ENCODE assay signal across 8 mouse cellular contexts in the genomic region with DNA sequence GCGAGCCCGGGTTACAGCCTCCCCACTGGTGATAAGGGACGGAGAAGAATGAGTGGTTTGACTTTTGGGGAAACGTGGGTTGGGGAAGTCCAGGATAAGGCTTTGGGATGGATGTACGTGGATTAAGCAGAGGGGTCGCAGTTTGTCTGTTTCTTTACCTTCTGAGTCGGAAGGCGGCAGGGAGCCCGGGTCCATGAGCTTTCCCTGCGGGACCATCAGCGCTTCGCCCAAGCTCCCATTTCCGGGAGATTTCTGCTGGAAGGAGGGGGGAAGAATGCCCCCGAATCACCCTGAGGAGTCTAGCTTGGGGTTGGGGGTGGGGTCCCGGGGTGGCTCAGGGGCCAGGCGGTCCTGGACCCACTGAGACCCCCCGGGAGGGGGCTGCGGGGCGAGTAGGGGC. TPM values are rescaled to one million over a fixed set of nuclear protein-coding genes. Genes with fewer than 3 reads are reported as not detected.
DNase-seq lines count a peak whose midpoint lies in the region; ATAC-seq and TF ChIP-seq lines count a peak whose summit lies in the region.

No protein-coding gene starts in this region.

- H3ac ChIP-seq in C2C12 (ENCODE audit: control insufficient read depth, insufficient read length, low read depth): peak overlapping the region; percentile 78

- H3K27me3 ChIP-seq in cerebellum, adult 2 months (ENCODE audit: control insufficient read depth, insufficient read depth, low read length): no peaks in the 10 kb centered on the region; the same call in 1 of the 2 replicates
- no peaks in the 10 kb centered on the region for H3K27me3 ChIP-seq in C2C12 (ENCODE audit: control insufficient read depth, insufficient read depth, insufficient read length)
- peaks cover 73% of the 10 kb centered on the region for H3K27me3 ChIP-seq in forebrain, embryonic 15.5 days
- H3K27me3 ChIP-seq in liver, embryonic 16.5 days (ENCODE audit: control insufficient read depth, insufficient read depth, low read depth, low read length): peaks cover 60% of the 10 kb centered on the region

- TF ChIP-seq CTCF in cerebellum, adult 2 months (IDR thresholded peaks at IDR 0.05; ENCODE audit: borderline replicate concordance, insufficient read depth, low read depth, low read length): no peak
- TF ChIP-seq CTCF in C2C12 (IDR thresholded peaks at IDR 0.05; ENCODE audit: control insufficient read depth, insufficient read depth, insufficient read length): no peak

- peak overlapping the region; percentile 44 for H3K9ac ChIP-seq in forebrain, embryonic 15.5 days (replicated peaks)
- H3K9ac ChIP-seq in liver, embryonic 16.5 days (ENCODE audit: low read depth, low read length): no peak overlapping the region

- peaks cover 51% of the 10 kb centered on the region for H3K79me2 ChIP-seq in C2C12 (ENCODE audit: control insufficient read depth, insufficient read depth)

- H3K4me2 ChIP-seq in forebrain, embryonic 15.5 days (replicated peaks): peak overlapping the region; percentile 96
- peak overlapping the region; percentile 72 for H3K4me2 ChIP-seq in liver, embryonic 16.5 days (ENCODE audit: low read depth, low read length)

- H3K4me1 ChIP-seq in cerebellum, adult 2 months (ENCODE audit: control insufficient read depth, insufficient read depth, low read length): peaks cover 3% of the 10 kb centered on the region; the same call in 1 of the 2 replicates
- H3K4me1 ChIP-seq in forebrain, embryonic 15.5 days: peaks cover 26% of the 10 kb centered on the region
- H3K4me1 ChIP-seq in liver, embryonic 16.5 days (ENCODE audit: control insufficient read depth, low read depth, low read length): peaks cover 5% of the 10 kb centered on the region

- no peak overlapping the region for H3K27ac ChIP-seq in cerebellum, adult 2 months (ENCODE audit: insufficient read depth, low read length)
- no peak overlapping the region for H3K27ac ChIP-seq in forebrain, embryonic 15.5 days (replicated peaks)
- no peak overlapping the region for H3K27ac ChIP-seq in liver, embryonic 16.5 days (ENCODE audit: low read length)

- peaks cover 36% of the 10 kb centered on the region for H3K79me3 ChIP-seq in C2C12 (ENCODE audit: low read depth)

- WGBS in cerebellum, adult 2 months: 3% methylated on average over 19 of the region's 19 CpGs
- whole genome bisulfite sequencing in forebrain, embryonic 15.5 days: under 1% methylated on average over 19 of the region's 19 CpGs
- 3% methylated on average over 16 of the region's 19 CpGs for whole genome bisulfite sequencing in liver, embryonic 16.5 days (ENCODE audit: insufficient replicate concordance)

- no peak for ATAC-seq in forebrain, embryonic 15.5 days (replicated peaks)
- no peak for ATAC-seq in liver, embryonic 16.5 days (ENCODE audit: low read depth)

- peak in 1 of 2 experiments; percentile 30 for DNase-seq in cerebellum, adult 2 months
- no peak for DNase-seq in cerebellum, postnatal 25 days
- DNase-seq in retina, postnatal 1 day: no peak
- DNase-seq in frontal cortex, postnatal 36 days (ENCODE audit: low spot score in 2 of 2): no peak
- no peak for DNase-seq in urinary bladder, postnatal 10 days (ENCODE audit: low spot score)

- no peaks in the 10 kb centered on the region for H3K9me3 ChIP-seq in forebrain, embryonic 15.5 days
- no peaks in the 10 kb centered on the region for H3K9me3 ChIP-seq in liver, embryonic 16.5 days (replicated peaks; ENCODE audit: control insufficient read depth, low read length)

- TF ChIP-seq POLR2A in cerebellum, adult 2 months (IDR thresholded peaks at IDR 0.05; ENCODE audit: borderline replicate concordance, insufficient read depth, low read length): no peak

- H3K4me3 ChIP-seq in cerebellum, adult 2 months (replicated peaks; ENCODE audit: insufficient read depth, low read depth, low read length): peak overlapping the region; percentile 38
- peak overlapping the region; percentile 66 for H3K4me3 ChIP-seq in C2C12 (ENCODE audit: insufficient read depth, poor library complexity, severe bottlenecking)
- H3K4me3 ChIP-seq in forebrain, embryonic 15.5 days: peak overlapping the region; percentile 53
- H3K4me3 ChIP-seq in liver, embryonic 16.5 days (ENCODE audit: low read depth, low read length): peak overlapping the region; percentile 52

- H3K36me3 ChIP-seq in C2C12 (ENCODE audit: control insufficient read depth, insufficient read depth): no peaks in the 10 kb centered on the region
- H3K36me3 ChIP-seq in forebrain, embryonic 15.5 days: no peaks in the 10 kb centered on the region
- no peaks in the 10 kb centered on the region for H3K36me3 ChIP-seq in liver, embryonic 16.5 days (ENCODE audit: control insufficient read depth, insufficient read depth)

TF ChIP-seq in C2C12, 6 proteins besides CTCF, POLR2A, EP300 and RAD21:
- TF ChIP-seq CEBPB (IDR thresholded peaks at IDR 0.05; ENCODE audit: low read depth) (no peak), MYOG (IDR thresholded peaks at IDR 0.05; ENCODE audit: control insufficient read depth, extremely low read depth, insufficient read length) (no peak), MYOD1 (IDR thresholded peaks at IDR 0.05; ENCODE audit: control insufficient read depth, insufficient read length, low read depth) (no peak), FOSL1 (IDR thresholded peaks at IDR 0.05; ENCODE audit: insufficient read depth, low read length, poor library complexity, severe bottlenecking) (no peak), USF1 (IDR thresholded peaks at IDR 0.05; ENCODE audit: low read depth) (no peak), MAX (IDR thresholded peaks at IDR 0.05) (no peak)

RNA-seq across cellular contexts. Expression of a gene that starts 1.1 kb away (rescaled TPM):
- 26.9 and 27.0 TPM in 2 replicates for polyA plus RNA-seq in cerebellum, adult 2 months (2012; rRNA removed)
- polyA plus RNA-seq in C2C12 (2012; fragmentation: generic; extraction: Trizol): 67.5 TPM
- polyA plus RNA-seq in forebrain, embryonic 15.5 days (2015; fragmentation: Nextera tagmentation; extraction: Ambion mirVana): 5.7 and 6.1 TPM in 2 replicates
- polyA plus RNA-seq in liver, embryonic 16.5 days (2015; fragmentation: Nextera tagmentation; extraction: Ambion mirVana): 0.15 TPM in 2 replicates

RNA-seq across cellular contexts. Expression of a gene that starts 51.4 kb away (rescaled TPM):
- 27.4 and 28.9 TPM in 2 replicates for polyA plus RNA-seq in cerebellum, adult 2 months (2012; rRNA removed)
- polyA plus RNA-seq in C2C12 (2012; fragmentation: generic; extraction: Trizol): 17.1 TPM
- polyA plus RNA-seq in forebrain, embryonic 15.5 days (2015; fragmentation: Nextera tagmentation; extraction: Ambion mirVana): 39.3 and 40.0 TPM in 2 replicates
- polyA plus RNA-seq in liver, embryonic 16.5 days (2015; fragmentation: Nextera tagmentation; extraction: Ambion mirVana): 16.3 and 16.9 TPM in 2 replicates
